Mouse (Mus musculus) neural tube, embryonic 13.5 days (tissue): Measurements from ENCODE around the gene Gm42742. TPM values are rescaled to one million over a fixed set of nuclear protein-coding genes. Genes with fewer than 3 reads are reported as not detected.

Source experiments
- ATAC-seq: fragments of 200-750 bp; cut with Nextera tagmentation; 2 replicates; pipeline ENCODE4 v1.8.0; 2017; ENCODE audit warnings: low read depth, mild to moderate bottlenecking, moderate TSS enrichment, moderate library complexity
- H3K27ac ChIP-seq: fragments of 300-500 bp; sonication (generic); replicated peaks from 2 replicates; pipeline ENCODE4 v1.5.1; 2015; ENCODE audit warnings: moderate library complexity, mild to moderate bottlenecking, inconsistent platforms
- H3K27me3 ChIP-seq: fragments of 300-500 bp; sonication (generic); 2 replicates; pipeline ENCODE4 v1.6.1; 2015; ENCODE audit warnings: mild to moderate bottlenecking, inconsistent platforms
- H3K36me3 ChIP-seq: fragments of 300-500 bp; sonication (generic); 2 replicates; pipeline ENCODE4 v1.6.1; 2015; ENCODE audit warnings: mild to moderate bottlenecking, inconsistent platforms
- H3K4me1 ChIP-seq: fragments of 300-500 bp; sonication (generic); replicated peaks from 2 replicates; pipeline ENCODE4 v1.6.1; 2015; ENCODE audit warnings: inconsistent platforms
- H3K4me2 ChIP-seq: fragments of 300-500 bp; sonication (generic); 2 replicates; pipeline ENCODE4 v1.6.1; 2015; ENCODE audit warnings: inconsistent platforms, mild to moderate bottlenecking, moderate library complexity
- H3K4me3 ChIP-seq: fragments of 300-500 bp; sonication (generic); 2 replicates; pipeline ENCODE4 v1.5.1; 2015; ENCODE audit warnings: mild to moderate bottlenecking, inconsistent platforms
- H3K9ac ChIP-seq: fragments of 300-500 bp; sonication (generic); 2 replicates; pipeline ENCODE4 v1.6.1; 2015; ENCODE audit warnings: moderate library complexity, mild to moderate bottlenecking, inconsistent platforms
- H3K9me3 ChIP-seq: fragments of 300-500 bp; sonication (generic); 2 replicates; pipeline ENCODE4 v1.6.1; 2016; ENCODE audit warnings: inconsistent platforms
- WGBS: fragments of 180-500 bp; shearing (Covaris S2); methylation state at CpG from one replicate; pipeline ENCODE4 v1.1.7; 2015; 5-methylcytosine and 5-hydroxymethylcytosine counted together
- polyA plus RNA-seq: library from polyadenylated mRNA; unstranded; fragments of >200 nt; fragmentation: Nextera tagmentation; extraction: Ambion mirVana; gene quantifications from 2 replicates; pipeline ENCODE4 v1.2.1, GENCODE M21; 2015

Gene Gm42742
- polyA plus RNA-seq: 47.8 and 81.0 TPM in 2 replicates

DNA sequence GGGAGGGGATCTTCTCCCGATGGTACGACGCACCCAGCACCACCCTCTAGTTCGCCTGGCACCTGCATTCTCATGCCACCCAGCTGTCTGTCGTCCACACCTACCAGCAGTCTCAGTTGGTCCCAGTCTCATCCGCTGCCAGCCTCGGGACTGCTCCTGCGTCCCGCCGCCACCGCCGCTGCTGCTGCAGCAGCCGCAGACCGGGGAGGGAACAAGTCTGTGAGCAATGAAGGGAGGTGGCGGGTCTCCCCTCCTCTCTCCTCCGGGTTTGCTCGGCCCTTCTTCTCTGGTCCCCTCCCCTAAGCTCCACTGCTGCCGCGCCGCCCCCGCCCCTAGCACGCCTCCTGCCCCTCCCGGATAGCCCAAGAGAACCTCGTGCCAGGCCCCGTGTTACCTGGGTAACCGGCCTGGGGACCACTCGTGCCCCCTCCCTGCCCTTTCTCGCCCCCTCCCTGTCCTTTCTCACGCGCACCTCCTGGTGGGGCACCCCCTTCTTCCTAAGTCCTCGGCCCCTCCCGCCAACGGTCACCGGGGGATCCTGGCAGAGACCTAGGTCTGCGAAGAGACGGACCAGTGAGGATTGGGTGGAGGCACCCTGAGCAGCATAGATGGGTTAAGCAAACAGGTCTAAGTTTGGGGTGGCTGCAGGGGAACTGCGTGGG, at the start of gene Gm42742, which contains the start of gene Prrt2:
Gm42742 (minus strand) TSS at position 197 of the 662 bp plus-strand sequence.
Prrt2 (minus strand) TSS at position 311 of the 662 bp plus-strand sequence.
- under 1% methylated on average over 37 of the region's 37 CpGs for WGBS
- peak within 1 kb of the TSS; percentile 78 for H3K27ac ChIP-seq
- peaks cover 28% of the 10 kb centered on the region for H3K36me3 ChIP-seq
- H3K9ac ChIP-seq: peak within 1 kb of the TSS; percentile 82
- peak within 1 kb of the TSS; percentile 71 for H3K4me2 ChIP-seq
- H3K27me3 ChIP-seq: no peaks in the 10 kb centered on the region
- ATAC-seq: no peak
- peak within 1 kb of the TSS; percentile 54 for H3K4me3 ChIP-seq
- no peaks in the 10 kb centered on the region for H3K9me3 ChIP-seq
- H3K4me1 ChIP-seq: peaks cover 82% of the 10 kb centered on the region

DNA sequence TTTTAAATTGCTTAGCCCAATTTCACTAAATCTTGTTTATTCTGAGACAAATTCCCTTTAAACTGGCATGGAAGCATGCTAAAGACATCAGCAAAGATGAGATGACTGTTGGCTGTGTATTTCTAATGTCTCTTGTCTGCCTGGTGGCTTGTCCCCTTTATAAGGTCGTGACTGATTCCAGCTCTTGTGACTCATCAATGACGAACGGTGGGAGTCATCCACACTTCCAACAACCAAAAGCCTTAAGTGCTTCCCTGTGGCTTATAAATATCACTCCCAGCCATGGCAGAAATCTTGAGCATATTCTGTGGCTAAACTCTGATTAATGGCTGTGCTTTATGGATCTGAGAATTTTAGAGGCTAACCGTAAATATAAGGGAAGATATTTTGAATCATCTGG, 45.4 kb upstream of the Gm42742 start:
- H3K9me3 ChIP-seq: no peaks in the 10 kb centered on the region
- no peak overlapping the region for H3K27ac ChIP-seq
- no peak overlapping the region for H3K4me3 ChIP-seq
- no peaks in the 10 kb centered on the region for H3K36me3 ChIP-seq
- 79% methylated on average over 4 of the region's 4 CpGs for WGBS
- H3K27me3 ChIP-seq: no peaks in the 10 kb centered on the region
- no peak overlapping the region for H3K9ac ChIP-seq
- no peak overlapping the region for H3K4me2 ChIP-seq
- ATAC-seq: no peak
- H3K4me1 ChIP-seq: no peaks in the 10 kb centered on the region

- ATAC-seq: no peak
- H3K27me3 ChIP-seq: no peaks in the 10 kb centered on the region
- no peak overlapping the region for H3K27ac ChIP-seq
- H3K9ac ChIP-seq: no peak overlapping the region
- H3K4me2 ChIP-seq: no peak overlapping the region
- WGBS: 91% methylated on average over 6 of the region's 6 CpGs
- H3K9me3 ChIP-seq: no peaks in the 10 kb centered on the region
- no peak overlapping the region for H3K4me3 ChIP-seq
- H3K4me1 ChIP-seq: no peaks in the 10 kb centered on the region
- no peaks in the 10 kb centered on the region for H3K36me3 ChIP-seq
These were observed 44.6 kb upstream of the Gm42742 start for GRCm38 (mm10) chr7:127065538-127065937.

- Histone ChIP-seq H3K9me3 (no peaks in the 10 kb centered on the region), H3K36me3 (no peaks in the 10 kb centered on the region), H3K27ac (no peak overlapping the region), H3K4me2 (no peak overlapping the region), H3K4me3 (no peak overlapping the region), H3K27me3 (no peaks in the 10 kb centered on the region), H3K9ac (no peak overlapping the region), H3K4me1 (no peaks in the 10 kb centered on the region)
- no peak for ATAC-seq
- WGBS: 75% methylated on average over 5 of the region's 5 CpGs
These were observed 34.2 kb upstream of the Gm42742 start for GRCm38 (mm10) chr7:127055026-127055585.

DNA sequence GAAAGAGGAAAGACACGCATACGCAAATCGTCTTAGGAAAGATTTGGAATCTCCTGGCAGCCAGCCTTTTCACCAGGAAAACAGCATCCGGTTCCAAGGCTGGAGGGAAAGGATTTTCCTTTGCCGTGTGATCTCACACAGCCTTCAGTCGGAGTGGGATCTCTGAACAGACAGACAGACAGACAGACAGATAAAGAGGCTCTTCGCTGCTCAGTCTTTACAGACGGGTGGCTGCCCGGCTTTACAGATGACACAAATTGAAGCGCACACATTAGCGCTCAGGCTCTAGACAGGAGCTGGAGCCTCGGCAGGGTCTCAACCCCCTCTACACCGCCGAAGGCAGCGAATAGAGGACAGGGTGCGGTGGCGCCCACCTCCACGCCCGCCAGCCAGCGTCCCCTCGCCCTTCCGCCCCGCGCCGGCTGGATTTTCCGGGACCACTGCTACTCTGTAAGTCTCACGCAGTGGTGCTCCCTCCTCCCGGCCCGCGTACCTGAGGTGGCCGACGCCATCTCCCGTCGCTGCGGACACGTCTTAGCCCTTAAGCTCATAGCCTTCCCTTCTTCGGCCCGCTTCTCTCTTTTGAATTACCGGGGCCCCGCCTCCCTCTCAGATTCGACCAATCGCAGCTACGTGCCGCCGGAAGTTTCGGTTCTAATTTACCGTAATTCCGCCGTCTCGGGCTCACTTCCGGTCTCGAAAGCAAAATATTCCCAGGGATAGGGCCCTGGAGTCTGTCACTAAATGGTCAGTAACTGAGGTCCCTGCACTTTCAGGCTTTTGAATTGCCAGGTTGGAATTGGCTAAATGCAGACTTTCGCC, 21.2 kb upstream of the Gm42742 start, which contains the start of gene Kif22:
Kif22 (minus strand) TSS at position 621 of the 822 bp plus-strand sequence.
- Histone ChIP-seq H3K9ac (peak within 1 kb of the TSS; percentile 79), H3K9me3 (no peaks in the 10 kb centered on the region), H3K4me3 (peak within 1 kb of the TSS; percentile 71), H3K4me1 (peaks cover 21% of the 10 kb centered on the region), H3K27ac (peak within 1 kb of the TSS; percentile 53), H3K36me3 (no peaks in the 10 kb centered on the region), H3K27me3 (no peaks in the 10 kb centered on the region), H3K4me2 (peak within 1 kb of the TSS; percentile 84)
- peak; percentile 87 for ATAC-seq
- under 1% methylated on average over 53 of the region's 53 CpGs for WGBS

- Histone ChIP-seq H3K36me3 (peaks cover 28% of the 10 kb centered on the region), H3K4me1 (peaks cover 12% of the 10 kb centered on the region), H3K4me2 (no peak overlapping the region), H3K27me3 (no peaks in the 10 kb centered on the region), H3K9ac (no peak overlapping the region), H3K9me3 (no peaks in the 10 kb centered on the region), H3K27ac (no peak overlapping the region), H3K4me3 (no peak overlapping the region)
- WGBS: 79% methylated on average over 1 of the region's 1 CpGs
- no peak for ATAC-seq
These were observed 10.3 kb upstream of the Gm42742 start for GRCm38 (mm10) chr7:127031244-127031643.

DNA sequence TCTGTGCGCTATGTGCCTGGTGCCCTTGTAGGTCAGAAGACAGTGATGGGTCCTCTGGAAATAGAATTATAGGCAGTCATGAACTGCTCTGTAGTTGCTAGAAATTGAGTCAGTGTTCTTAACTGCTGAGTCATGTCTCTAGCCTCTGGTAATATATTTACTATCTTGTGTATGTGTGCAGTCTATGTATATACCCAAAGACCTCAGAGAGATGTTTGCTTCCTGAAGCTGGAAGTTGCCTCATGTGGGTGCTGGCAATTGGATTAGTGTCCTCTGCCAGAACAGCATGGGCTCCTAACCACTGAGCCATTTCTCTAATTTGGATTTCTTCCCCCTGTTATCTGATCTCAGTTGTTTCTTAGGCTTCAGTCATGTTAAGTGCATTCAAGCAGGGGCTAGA, 9.3 kb upstream of the Gm42742 start:
- Histone ChIP-seq H3K4me2 (no peak overlapping the region), H3K4me1 (peaks cover 12% of the 10 kb centered on the region), H3K27me3 (no peaks in the 10 kb centered on the region), H3K4me3 (no peak overlapping the region), H3K36me3 (peaks cover 28% of the 10 kb centered on the region), H3K9ac (no peak overlapping the region), H3K27ac (no peak overlapping the region), H3K9me3 (no peaks in the 10 kb centered on the region)
- no peak for ATAC-seq
- WGBS: 98% methylated on average over 1 of the region's 1 CpGs

DNA sequence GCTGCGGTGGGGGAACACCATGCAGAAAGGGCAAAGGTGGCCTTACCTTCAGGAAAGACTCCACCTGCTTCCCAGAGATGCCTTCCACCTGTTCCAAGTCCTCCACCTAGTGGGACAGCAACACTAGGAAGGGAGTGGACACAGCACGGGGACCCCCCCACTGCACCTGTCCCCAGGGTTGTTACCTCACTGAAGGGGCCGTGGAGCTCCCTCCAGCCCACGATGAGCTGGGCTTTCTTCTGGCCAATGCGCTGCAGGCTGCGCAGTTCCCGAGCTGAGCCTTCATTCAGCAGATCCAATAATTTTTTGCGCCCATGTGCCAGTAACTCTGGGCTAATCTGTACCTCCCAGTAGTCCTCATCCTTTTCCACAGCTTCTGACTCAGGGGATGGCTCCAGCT, 7.0 kb upstream of the Gm42742 start:
- peak overlapping the region; percentile 75 for H3K9ac ChIP-seq
- no peaks in the 10 kb centered on the region for H3K9me3 ChIP-seq
- H3K27me3 ChIP-seq: no peaks in the 10 kb centered on the region
- H3K4me2 ChIP-seq: peak overlapping the region; percentile 64
- H3K27ac ChIP-seq: peak overlapping the region; percentile 100
- peak; percentile 5; the same call in 1 of the 2 replicates for ATAC-seq
- peaks cover 35% of the 10 kb centered on the region for H3K36me3 ChIP-seq
- 60% methylated on average over 8 of the region's 8 CpGs for WGBS
- H3K4me1 ChIP-seq: peaks cover 35% of the 10 kb centered on the region
- peak overlapping the region; percentile 97 for H3K4me3 ChIP-seq

- Histone ChIP-seq H3K27me3 (no peaks in the 10 kb centered on the region), H3K27ac (peak within 1 kb of the TSS; percentile 100), H3K9me3 (no peaks in the 10 kb centered on the region), H3K4me2 (peak within 1 kb of the TSS; percentile 99), H3K4me3 (peak within 1 kb of the TSS; percentile 97), H3K4me1 (peaks cover 42% of the 10 kb centered on the region), H3K36me3 (peaks cover 35% of the 10 kb centered on the region), H3K9ac (peak within 1 kb of the TSS; percentile 100)
- WGBS: under 1% methylated on average over 38 of the region's 63 CpGs
- peak; percentile 92 for ATAC-seq
These were observed 6.3 kb upstream of the Gm42742 start, which contains the start of gene Maz for GRCm38 (mm10) chr7:127026984-127027726. Maz (minus strand) TSS chr7:127027037.

GRCm38 (mm10) chr7:127026616-127026983, 5.7 kb upstream of the Gm42742 start:
- Histone ChIP-seq H3K4me2 (peak overlapping the region; percentile 99), H3K36me3 (peaks cover 34% of the 10 kb centered on the region), H3K27me3 (no peaks in the 10 kb centered on the region), H3K27ac (peak overlapping the region; percentile 100), H3K4me1 (peaks cover 48% of the 10 kb centered on the region), H3K4me3 (peak overlapping the region; percentile 97), H3K9me3 (no peaks in the 10 kb centered on the region), H3K9ac (peak overlapping the region; percentile 100)
- ATAC-seq: no peak
- WGBS: no CpG with 5 or more reads among the region's 48 CpGs

- no peaks in the 10 kb centered on the region for H3K27me3 ChIP-seq
- H3K4me1 ChIP-seq: peaks cover 52% of the 10 kb centered on the region
- under 1% methylated on average over 15 of the region's 48 CpGs for WGBS
- H3K9me3 ChIP-seq: no peaks in the 10 kb centered on the region
- peak overlapping the region; percentile 99 for H3K4me2 ChIP-seq
- H3K4me3 ChIP-seq: peak overlapping the region; percentile 97
- H3K27ac ChIP-seq: peak overlapping the region; percentile 100
- peaks cover 30% of the 10 kb centered on the region for H3K36me3 ChIP-seq
- peak overlapping the region; percentile 100 for H3K9ac ChIP-seq
- peak; percentile 3; the same call in 1 of the 2 replicates for ATAC-seq
These were observed 5.3 kb upstream of the Gm42742 start for GRCm38 (mm10) chr7:127026161-127026600.
